8 mouse cellular contexts compared by ENCODE assay signal in the genomic region with DNA sequence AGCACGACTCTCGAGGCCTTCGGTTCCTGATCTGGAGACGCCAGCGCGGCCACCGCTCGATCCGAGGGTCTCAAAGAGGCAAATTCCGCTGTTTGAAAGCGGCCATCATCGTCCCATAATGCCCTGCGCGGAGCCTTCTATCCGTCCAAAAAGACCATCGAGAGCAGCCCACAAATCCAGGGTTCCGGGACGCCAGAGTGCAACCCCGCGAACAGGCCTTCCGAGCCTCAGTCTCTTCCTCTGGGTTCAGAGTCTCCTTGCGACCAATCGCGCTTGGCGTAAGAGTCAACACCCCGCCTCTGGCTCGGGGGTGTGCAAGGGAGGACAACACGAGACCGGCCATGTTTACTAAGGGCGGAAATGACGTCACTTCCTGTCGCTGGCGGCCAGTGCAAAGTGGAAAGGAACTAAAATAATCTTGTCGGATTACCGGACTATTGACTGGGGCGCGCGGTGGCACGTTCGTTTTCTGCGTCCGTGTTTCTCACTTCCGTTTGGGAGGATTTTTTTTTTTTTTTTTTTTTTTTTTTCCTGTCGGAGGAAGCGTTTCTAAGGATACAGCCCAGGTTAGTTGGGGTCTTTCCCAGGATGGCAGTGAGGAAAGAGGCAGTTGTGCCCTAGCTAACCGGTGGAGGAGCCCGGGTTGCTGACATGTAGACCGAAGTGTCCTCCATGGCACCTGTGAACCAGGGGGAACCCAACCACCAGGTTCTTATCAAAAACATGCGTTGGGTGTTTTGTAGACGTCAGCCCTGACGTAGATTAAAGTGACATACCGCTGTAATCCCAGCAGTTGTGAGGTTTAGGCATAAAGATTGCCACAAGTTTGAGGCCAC. TPM values are rescaled to one million over a fixed set of nuclear protein-coding genes. Genes with fewer than 3 reads are reported as not detected.
DNase-seq lines count a peak whose midpoint lies in the region; ATAC-seq lines count a peak whose summit lies in the region.

Gene Dhx38 (minus strand): TSS at position 364 of the 836 bp plus-strand sequence.
Gene Txnl4b (plus strand): TSS at position 395 of the 836 bp plus-strand sequence.

- peak; percentile 98 for DNase-seq in c-Kit-negative CD71-positive TER-119-positive erythroid progenitor cells, embryonic 14.5 days (ENCODE audit: low read depth, low spot score)
- DNase-seq in fibroblast of lung, adult 2 months (ENCODE audit: low read depth) = peak; percentile 100
- DNase-seq in kidney, postnatal 14 days = peak; percentile 99
- peak; percentile 96 for DNase-seq in liver, embryonic 13.5 days
- peak; percentile 97 for DNase-seq in neural tube, embryonic 10.5 days (ENCODE audit: extremely low spot score, low spot score)

- H3K27ac ChIP-seq in heart, embryonic 14.5 days (replicated peaks in 1 of 2; ENCODE audit: control insufficient read depth in 1 of 2, insufficient read depth in 1 of 2, low read depth in 2 of 2, low read length in 2 of 2) = peak within 1 kb of the TSS; percentile 94 to 95
- H3K27ac ChIP-seq in liver, embryonic 13.5 days = peak within 1 kb of the TSS; percentile 94
- H3K27ac ChIP-seq in stomach, embryonic 16.5 days (ENCODE audit: low read length) = peak within 1 kb of the TSS; percentile 95

- under 1% methylated on average over 52 of the region's 52 CpGs for WGBS in heart, embryonic 14.5 days
- under 1% methylated on average over 52 of the region's 52 CpGs for WGBS in liver, embryonic 13.5 days (ENCODE audit: insufficient replicate concordance)
- WGBS in stomach, embryonic 16.5 days = under 1% methylated on average over 52 of the region's 52 CpGs

- H3K4me1 ChIP-seq in heart, embryonic 14.5 days (ENCODE audit: control insufficient read depth in 2 of 2, insufficient read depth in 2 of 2, low read length in 2 of 2) = peaks cover 3 to 15% of the 10 kb centered on the region in 2 experiments
- peaks cover 24% of the 10 kb centered on the region for H3K4me1 ChIP-seq in liver, embryonic 13.5 days (replicated peaks)
- H3K4me1 ChIP-seq in stomach, embryonic 16.5 days (ENCODE audit: control insufficient read depth, insufficient read depth, low read length) = peaks cover 11% of the 10 kb centered on the region

- peaks cover 41% of the 10 kb centered on the region for H3K36me3 ChIP-seq in heart, embryonic 14.5 days (ENCODE audit: control insufficient read depth, insufficient read depth, low read length)
- H3K36me3 ChIP-seq in liver, embryonic 13.5 days = peaks cover 29% of the 10 kb centered on the region
- H3K36me3 ChIP-seq in stomach, embryonic 16.5 days (ENCODE audit: control insufficient read depth, insufficient read depth, low read length) = peaks cover 11% of the 10 kb centered on the region; the same call in 1 of the 2 replicates

- H3K9me3 ChIP-seq in heart, embryonic 14.5 days (ENCODE audit: control insufficient read depth, low read length) = no peaks in the 10 kb centered on the region
- H3K9me3 ChIP-seq in liver, embryonic 13.5 days (replicated peaks) = no peaks in the 10 kb centered on the region
- no peaks in the 10 kb centered on the region for H3K9me3 ChIP-seq in stomach, embryonic 16.5 days (replicated peaks; ENCODE audit: control insufficient read depth, low read length)

- H3K4me3 ChIP-seq in heart, embryonic 14.5 days (ENCODE audit: control insufficient read depth in 1 of 2, insufficient read depth in 1 of 2, low read depth in 1 of 2, low read length in 2 of 2) = peak within 1 kb of the TSS; percentile 86 to 94
- peak within 1 kb of the TSS; percentile 97 for H3K4me3 ChIP-seq in liver, embryonic 13.5 days (replicated peaks)
- peak within 1 kb of the TSS; percentile 75 for H3K4me3 ChIP-seq in stomach, embryonic 16.5 days (replicated peaks; ENCODE audit: low read length)

- H3K9ac ChIP-seq in heart, embryonic 14.5 days (ENCODE audit: low read length) = peak within 1 kb of the TSS; percentile 96
- H3K9ac ChIP-seq in liver, embryonic 13.5 days = peak within 1 kb of the TSS; percentile 94
- H3K9ac ChIP-seq in stomach, embryonic 16.5 days (ENCODE audit: low read length) = peak within 1 kb of the TSS; percentile 92

- ATAC-seq in CD4-positive, CD25-positive, alpha-beta regulatory T cell, adult 4 months = peak; percentile 98
- ATAC-seq in heart, embryonic 14.5 days (ENCODE audit: insufficient number of reproducible peaks, insufficient read depth, low FRiP score, low read depth) = peak; percentile 100
- peak; percentile 100 for ATAC-seq in liver, embryonic 13.5 days (ENCODE audit: low read depth)
- ATAC-seq in stomach, embryonic 16.5 days (ENCODE audit: insufficient read depth, low FRiP score) = peak; percentile 100

- H3K4me2 ChIP-seq in heart, embryonic 14.5 days (ENCODE audit: low read length) = peak within 1 kb of the TSS; percentile 81
- H3K4me2 ChIP-seq in liver, embryonic 13.5 days = peak within 1 kb of the TSS; percentile 90
- H3K4me2 ChIP-seq in stomach, embryonic 16.5 days (ENCODE audit: low read depth, low read length) = peak within 1 kb of the TSS; percentile 88

- H3K27me3 ChIP-seq in heart, embryonic 14.5 days (ENCODE audit: control insufficient read depth, insufficient read depth, low read length) = no peaks in the 10 kb centered on the region
- H3K27me3 ChIP-seq in liver, embryonic 13.5 days = no peaks in the 10 kb centered on the region
- H3K27me3 ChIP-seq in stomach, embryonic 16.5 days (ENCODE audit: control insufficient read depth, insufficient read depth, low read length) = no peaks in the 10 kb centered on the region

RNA-seq across cellular contexts. Expression of gene Dhx38, which starts in this region (rescaled TPM):
- polyA plus RNA-seq in CD4-positive, CD25-positive, alpha-beta regulatory T cell, adult 4 months (2017; shearing (Covaris generic)) = 10 to 100 TPM; 11.7 to 26.7 TPM
- 9.5 and 10.9 TPM in 2 replicates for polyA plus RNA-seq in heart, embryonic 14.5 days (2014; fragmentation: Nextera tagmentation; extraction: Ambion mirVana)
- polyA plus RNA-seq in liver, embryonic 13.5 days (2015; fragmentation: Nextera tagmentation; extraction: Ambion mirVana) = 12.5 and 14.4 TPM in 2 replicates
- 20.5 and 21.8 TPM in 2 replicates for polyA plus RNA-seq in stomach, embryonic 16.5 days (2015; fragmentation: Nextera tagmentation; extraction: Ambion mirVana)

RNA-seq across cellular contexts. Expression of gene Txnl4b, which starts in this region (rescaled TPM):
- polyA plus RNA-seq in CD4-positive, CD25-positive, alpha-beta regulatory T cell, adult 4 months (2017; shearing (Covaris generic)) = 10 to 100 TPM; 23.6 to 32.9 TPM
- polyA plus RNA-seq in heart, embryonic 14.5 days (2014; fragmentation: Nextera tagmentation; extraction: Ambion mirVana) = 18.4 and 18.7 TPM in 2 replicates
- 11.8 and 13.4 TPM in 2 replicates for polyA plus RNA-seq in liver, embryonic 13.5 days (2015; fragmentation: Nextera tagmentation; extraction: Ambion mirVana)
- 21.6 TPM in 2 replicates for polyA plus RNA-seq in stomach, embryonic 16.5 days (2015; fragmentation: Nextera tagmentation; extraction: Ambion mirVana)

Comparison
In these comparisons a context has a peak if more than half of its experiments do, and no peak if none do; other contexts are left out.
1. Peak in every context shown above with its lines: DNase-seq, ATAC-seq, H3K4me3 ChIP-seq and H3K27ac ChIP-seq.